Mouse (Mus musculus) small intestine, adult 2 months (tissue): ENCODE measurements around the gene Rabepk. TPM values are rescaled to one million over a fixed set of nuclear protein-coding genes. Genes with fewer than 3 reads are reported as not detected.

ENCODE experiments used
- H3K27ac ChIP-seq: fragments of 200-500 bp; 2 replicates; pipeline ENCODE4 v1.5.1; 2012; ENCODE audit warnings: low read depth, low read length, control low read depth, inconsistent platforms; ENCODE audit not compliant: insufficient read depth
- H3K27me3 ChIP-seq: fragments of 200-500 bp; 2 replicates; pipeline ENCODE4 v1.6.1; 2012; ENCODE audit warnings: mild to moderate bottlenecking, moderate library complexity, low read length, inconsistent platforms; ENCODE audit not compliant: control insufficient read depth, insufficient read depth
- H3K36me3 ChIP-seq: fragments of 200-500 bp; 2 replicates; pipeline ENCODE4 v1.6.1; 2012; ENCODE audit warnings: mild to moderate bottlenecking, low read length, control low read depth, inconsistent platforms; ENCODE audit not compliant: control insufficient read depth, insufficient read depth
- H3K4me1 ChIP-seq: fragments of 200-500 bp; 2 replicates; pipeline ENCODE4 v1.6.1; 2012; ENCODE audit warnings: low read length, inconsistent platforms, mixed read lengths; ENCODE audit not compliant: control insufficient read depth, insufficient read depth, insufficient read length
- H3K4me3 ChIP-seq: fragments of 200-500 bp; 2 replicates; pipeline ENCODE4 v1.5.1; 2012; ENCODE audit warnings: low read depth, mild to moderate bottlenecking, control low read depth, inconsistent platforms, low read length, moderate library complexity
- CTCF ChIP-seq: fragments of 200-500 bp; IDR thresholded peaks from 2 replicates; pipeline ENCODE4 v1.5.1; 2012; ENCODE audit warnings: low read depth, mild to moderate bottlenecking, control low read depth, inconsistent platforms, low read length, moderate library complexity, mixed read lengths; ENCODE audit not compliant: insufficient replicate concordance, insufficient read length; ENCODE audit errors: extremely low read depth
- POLR2A ChIP-seq: fragments of 200-500 bp; IDR thresholded peaks from 2 replicates; pipeline ENCODE4 v1.6.1; 2012; ENCODE audit warnings: low read depth, mild to moderate bottlenecking, control low read depth, inconsistent platforms, low read length, moderate library complexity
- WGBS: fragments of 180-500 bp; shearing (Covaris S2); methylation state at CpG from one replicate; pipeline ENCODE4 v1.1.7; 2018; 5-methylcytosine and 5-hydroxymethylcytosine counted together
- polyA plus RNA-seq: library from polyadenylated mRNA; depleted of rRNA; stranded (reverse); fragments of >200 nt; gene quantifications from 2 replicates; pipeline ENCODE4 v1.2.3, GENCODE M21; 2012; rRNA removed

Gene Rabepk
- polyA plus RNA-seq, 1 experiment: 16.9 TPM

GRCm38 (mm10) chr2:34741390-34742159 is 58.1 kb downstream of the Rabepk start:
- WGBS: 69% methylated on average over 12 of the region's 12 CpGs
- Histone ChIP-seq H3K27me3 (no peaks in the 10 kb centered on the region), H3K27ac (no peak overlapping the region), H3K4me3 (no peak overlapping the region), H3K4me1 (peaks cover 6% of the 10 kb centered on the region; the same call in 1 of the 2 replicates), H3K36me3 (peaks cover 4% of the 10 kb centered on the region; the same call in 1 of the 2 replicates)
- TF ChIP-seq POLR2A: no peak

GRCm38 (mm10) chr2:34739684-34740391 is 59.9 kb downstream of the Rabepk start:
- Histone ChIP-seq H3K36me3 (peaks cover 2% of the 10 kb centered on the region; the same call in 1 of the 2 replicates), H3K4me3 (no peak overlapping the region), H3K4me1 (peaks cover 6% of the 10 kb centered on the region; the same call in 1 of the 2 replicates), H3K27me3 (no peaks in the 10 kb centered on the region), H3K27ac (no peak overlapping the region)
- WGBS: 55% methylated on average over 1 of the region's 1 CpGs
- no peak for TF ChIP-seq CTCF

GRCm38 (mm10) chr2:34737911-34738310 is 61.8 kb downstream of the Rabepk start:
- WGBS: 57% methylated on average over 1 of the region's 1 CpGs
- TF ChIP-seq CTCF: no peak
- no peak for TF ChIP-seq POLR2A
- Histone ChIP-seq H3K4me3 (no peak overlapping the region), H3K27me3 (no peaks in the 10 kb centered on the region), H3K36me3 (no peaks in the 10 kb centered on the region; the same call in 1 of the 2 replicates), H3K27ac (no peak overlapping the region), H3K4me1 (peaks cover 6% of the 10 kb centered on the region; the same call in 1 of the 2 replicates)

GRCm38 (mm10) chr2:34736626-34737025 is 63.1 kb downstream of the Rabepk start:
- no peaks in the 10 kb centered on the region for H3K36me3 ChIP-seq
- WGBS: 91% methylated on average over 1 of the region's 1 CpGs
- no peak overlapping the region for H3K27ac ChIP-seq
- TF ChIP-seq CTCF: no peak
- no peak for TF ChIP-seq POLR2A
- H3K4me1 ChIP-seq: no peaks in the 10 kb centered on the region
- H3K27me3 ChIP-seq: no peaks in the 10 kb centered on the region
- no peak overlapping the region for H3K4me3 ChIP-seq

Other genes with a start within 250 kb of the Rabepk start
- 4.8 and 7.3 TPM in 2 replicates for gene Gapvd1, start 44.7 kb downstream of the Rabepk start, polyA plus RNA-seq
- 252 and 340 TPM in 2 replicates for gene Hspa5, start 27.9 kb downstream of the Rabepk start, polyA plus RNA-seq
- 10.1 and 17.0 TPM in 2 replicates for gene Fbxw2, start 26.4 kb upstream of the Rabepk start, polyA plus RNA-seq
- not detected in 2 replicates for gene Gm34653, start 33.1 kb upstream of the Rabepk start, polyA plus RNA-seq
- gene Cutal, start 74.5 kb upstream of the Rabepk start, polyA plus RNA-seq: 3.7 and 16.0 TPM in 2 replicates
- 3.0 and 4.2 TPM in 2 replicates for gene Psmd5, start 75.1 kb upstream of the Rabepk start, polyA plus RNA-seq
- gene Phf19, start 114.1 kb upstream of the Rabepk start, polyA plus RNA-seq: 0.51 and 1.4 TPM in 2 replicates
- gene Traf1, start 161.9 kb upstream of the Rabepk start, polyA plus RNA-seq: 3.8 and 6.1 TPM in 2 replicates